Mouse (Mus musculus) thymus, adult 18-20 months (tissue): ENCODE measurements around the gene Zfp61.

Experiments used
- DNase-seq, 2 experiments: peaks; one replicate each; pipeline ENCODE4 v3.0.0; 2022; ENCODE audit warnings: mixed read lengths in 2 of 2

Zfp61 gene

DNA sequence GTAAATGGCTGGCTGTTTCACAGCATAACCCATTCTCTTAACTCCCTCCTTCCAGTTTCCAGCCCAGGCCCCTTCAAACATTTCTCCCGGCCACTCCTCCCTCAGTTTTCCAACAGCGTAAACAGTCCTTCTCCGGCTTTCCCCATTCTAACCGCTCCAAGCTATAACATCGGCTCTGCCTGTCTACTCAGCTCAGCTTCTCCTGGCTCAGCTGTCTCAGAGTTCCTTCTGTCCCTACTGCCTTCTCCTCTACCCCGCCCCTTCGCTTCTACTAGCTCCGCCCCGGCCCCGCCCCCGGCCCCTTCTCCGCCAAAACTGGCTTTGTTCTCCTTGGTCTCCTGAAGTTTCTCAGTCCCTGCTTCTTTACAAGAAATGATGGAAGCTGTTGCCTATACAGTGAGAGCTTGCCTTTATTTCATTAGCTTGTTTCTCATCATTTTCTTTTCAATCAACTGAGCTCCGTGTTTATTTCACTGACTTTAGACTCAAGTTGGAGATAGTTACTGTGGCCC lies at the start of gene Zfp61:
Zfp61 (minus strand) TSS at position 462 of the 512 bp plus-strand sequence.
- no peak for DNase-seq

DNA sequence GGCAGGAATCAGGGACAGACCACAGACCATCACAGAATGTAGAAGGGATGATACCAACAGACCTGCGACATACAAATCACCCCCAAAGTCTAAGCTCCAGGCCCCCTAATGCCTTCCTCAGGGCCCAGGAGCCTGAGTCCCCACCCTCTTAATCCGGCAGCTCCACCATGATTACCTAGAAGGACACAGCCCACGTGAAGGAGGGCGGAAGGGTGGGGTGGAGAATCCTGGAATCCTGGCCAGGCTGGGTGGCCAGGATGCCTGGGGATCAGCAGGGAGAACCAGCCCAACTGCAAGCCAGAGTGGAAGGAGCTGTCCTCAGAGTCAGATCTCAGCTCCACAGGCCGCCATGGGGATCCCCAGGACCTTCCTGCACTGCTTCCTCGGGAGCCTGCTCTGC lies 47.9 kb upstream of the Zfp61 start, which contains the start of gene Lypd5:
Lypd5 (plus strand) TSS at position 301 of the 400 bp plus-strand sequence.
- DNase-seq: no peak

DNA sequence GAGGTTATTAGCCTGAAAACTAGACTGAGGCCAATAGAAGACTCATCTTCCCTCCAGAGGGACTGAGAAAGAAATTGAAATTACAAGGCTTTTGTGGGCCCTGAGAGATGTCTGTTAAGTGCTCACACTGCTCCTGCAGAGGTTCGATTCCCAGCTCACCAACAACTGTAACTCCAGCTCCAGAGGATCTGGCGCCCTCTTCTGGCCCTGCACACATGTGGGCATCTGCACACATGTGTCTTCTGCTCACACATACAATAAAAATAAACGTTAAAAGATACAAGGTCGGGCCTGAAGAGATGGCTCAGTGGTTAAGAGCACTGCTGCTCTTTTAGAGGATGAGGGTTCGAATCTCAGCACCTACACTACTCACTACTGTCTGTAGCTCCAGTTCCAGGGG lies 45.4 kb upstream of the Zfp61 start:
- DNase-seq: no peak

DNA sequence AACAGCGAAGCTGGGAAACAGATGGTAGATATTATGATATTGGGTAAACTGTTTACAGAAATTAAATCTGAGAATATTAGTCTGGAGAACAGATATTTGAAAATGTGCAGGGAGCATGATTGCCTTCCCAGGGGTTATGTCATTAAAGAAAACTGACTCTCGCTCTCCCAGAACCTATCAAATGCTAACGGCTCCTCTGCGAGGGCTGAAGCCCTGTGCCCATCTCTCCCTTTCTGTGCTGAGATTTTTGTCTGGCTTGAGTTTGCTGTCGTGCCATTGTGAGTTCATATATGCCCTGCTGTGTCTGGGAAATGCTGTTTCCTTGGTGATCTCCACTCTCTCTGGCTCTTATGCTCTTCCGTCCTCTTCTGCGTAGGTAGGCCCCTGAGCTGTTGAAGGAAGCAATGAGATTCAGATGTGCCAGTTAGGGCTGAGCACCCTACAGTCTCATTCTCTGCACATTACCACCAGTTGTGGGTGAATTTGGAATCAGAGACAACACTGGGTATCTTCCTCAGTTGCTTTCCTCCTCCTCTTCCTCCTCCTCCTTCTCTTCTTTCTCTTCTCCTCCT lies 42.8 kb upstream of the Zfp61 start:
- no peak for DNase-seq

DNA sequence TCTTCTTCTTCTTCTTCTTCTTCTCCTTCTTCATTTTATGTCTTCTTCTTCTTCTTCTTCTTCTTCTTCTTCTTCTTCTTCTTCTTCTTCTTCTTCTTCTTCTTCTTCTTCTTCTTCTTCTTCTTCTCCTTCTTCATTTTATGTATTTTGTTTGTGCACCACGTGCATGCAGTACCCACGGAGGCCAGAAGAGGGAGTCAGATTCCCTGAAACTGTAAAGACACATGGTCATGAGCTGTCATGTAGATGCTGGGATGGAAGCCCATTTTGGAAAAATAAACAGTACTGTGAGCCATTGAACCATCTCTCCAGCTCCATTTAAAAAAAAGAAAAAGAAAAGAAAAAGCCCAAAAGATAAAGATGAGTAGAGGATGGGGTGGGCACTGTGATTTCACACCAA lies 37.2 kb upstream of the Zfp61 start:
- DNase-seq: no peak

DNA sequence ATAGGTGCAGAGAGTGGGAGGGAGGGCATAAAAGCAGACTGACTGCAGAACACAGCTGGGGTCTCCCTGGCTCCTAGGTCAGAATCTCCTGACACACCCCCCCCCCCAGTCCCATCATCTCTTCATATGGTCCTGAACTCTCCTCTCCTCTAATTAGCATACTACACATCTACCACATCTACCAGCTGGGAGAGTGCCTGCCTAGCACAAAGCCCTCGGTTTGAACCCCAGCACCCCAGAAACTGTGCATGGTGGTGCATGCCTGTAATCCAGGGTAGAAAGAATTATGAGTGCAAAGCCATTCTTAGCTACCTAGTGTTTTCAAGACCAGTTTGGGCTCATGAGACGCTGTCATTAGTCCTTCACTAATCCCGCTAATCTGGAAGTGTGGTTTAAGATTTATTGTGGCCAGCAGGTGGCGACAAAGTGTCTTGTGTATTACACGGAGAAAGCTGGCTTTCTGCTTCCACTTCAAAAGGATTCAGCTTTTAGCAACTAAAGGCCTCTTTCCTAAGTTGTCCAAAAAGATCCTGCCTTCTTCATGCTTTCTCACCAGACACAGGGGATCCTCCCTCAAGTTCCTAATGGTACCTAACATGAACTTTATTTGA lies 34.8 kb upstream of the Zfp61 start:
- DNase-seq: peak; percentile 14 to 33

DNA sequence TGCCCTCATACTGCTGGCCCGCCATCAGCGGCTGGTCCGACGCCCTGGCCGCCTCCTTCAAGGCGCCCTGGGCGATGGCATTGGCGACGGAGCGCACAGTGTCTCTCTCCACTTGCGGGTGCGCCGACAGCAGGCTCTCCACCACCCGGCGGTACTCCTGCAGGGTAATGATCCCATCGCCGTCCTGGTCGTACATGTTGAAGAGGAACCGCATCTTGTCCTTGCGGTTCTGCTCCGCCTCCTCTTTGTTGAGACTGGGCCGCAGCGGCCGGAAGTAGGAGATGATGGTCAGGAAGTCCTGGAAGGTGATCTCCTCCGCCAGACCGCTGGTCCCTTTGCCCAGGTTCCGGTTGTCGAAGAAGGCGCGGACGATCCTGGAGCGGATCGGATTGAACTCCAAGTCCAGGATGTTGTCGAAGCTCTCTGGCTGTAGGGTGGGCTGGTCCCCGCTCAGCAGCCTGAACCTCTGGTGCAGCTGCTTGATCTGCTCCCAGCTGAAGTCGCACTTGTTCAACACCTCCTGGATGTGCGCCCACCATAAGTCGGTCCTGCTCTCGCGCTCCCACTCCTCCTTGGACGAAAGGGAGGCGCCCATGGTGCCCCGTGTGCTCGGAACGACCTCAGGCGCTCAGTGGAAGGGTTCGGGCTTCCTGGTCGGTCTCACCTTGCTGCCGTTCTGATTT lies 32.4 kb upstream of the Zfp61 start, which contains the start of gene Tescl:
Tescl (minus strand) TSS at position 633 of the 683 bp plus-strand sequence.
- no peak for DNase-seq

DNA sequence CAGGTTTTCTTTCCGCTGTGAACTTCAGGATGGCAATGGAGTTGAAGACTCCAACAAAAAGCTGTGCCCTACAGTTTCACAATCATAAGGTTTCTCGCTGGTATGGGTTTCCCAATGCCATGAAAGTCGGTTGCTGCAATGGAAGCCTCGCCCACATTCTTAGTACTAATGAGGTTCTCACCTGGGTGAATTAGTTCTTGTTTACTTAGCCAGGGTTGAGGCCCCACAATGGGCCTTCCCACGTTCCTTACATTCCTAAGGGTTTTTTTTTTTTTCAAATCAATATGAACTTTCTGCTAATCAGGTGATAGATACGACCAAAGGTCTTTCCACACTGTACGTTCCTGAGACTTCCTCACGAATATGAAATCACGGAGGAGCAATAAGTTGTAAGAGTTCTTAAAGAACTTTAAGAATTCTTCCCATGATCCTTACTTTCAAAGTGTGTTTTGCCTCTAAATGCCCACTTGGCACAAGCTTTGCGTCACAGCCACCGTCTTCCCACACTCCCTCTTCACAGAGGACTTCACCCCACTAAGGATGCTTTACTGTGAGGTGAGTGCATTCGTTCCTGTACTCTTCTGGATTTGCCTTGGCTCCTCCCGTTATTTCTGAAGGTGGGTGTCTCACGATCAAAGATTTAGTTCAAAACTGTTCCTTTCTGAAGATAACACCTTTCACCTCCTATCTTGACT lies 26.4 kb upstream of the Zfp61 start:
- no peak for DNase-seq

DNA sequence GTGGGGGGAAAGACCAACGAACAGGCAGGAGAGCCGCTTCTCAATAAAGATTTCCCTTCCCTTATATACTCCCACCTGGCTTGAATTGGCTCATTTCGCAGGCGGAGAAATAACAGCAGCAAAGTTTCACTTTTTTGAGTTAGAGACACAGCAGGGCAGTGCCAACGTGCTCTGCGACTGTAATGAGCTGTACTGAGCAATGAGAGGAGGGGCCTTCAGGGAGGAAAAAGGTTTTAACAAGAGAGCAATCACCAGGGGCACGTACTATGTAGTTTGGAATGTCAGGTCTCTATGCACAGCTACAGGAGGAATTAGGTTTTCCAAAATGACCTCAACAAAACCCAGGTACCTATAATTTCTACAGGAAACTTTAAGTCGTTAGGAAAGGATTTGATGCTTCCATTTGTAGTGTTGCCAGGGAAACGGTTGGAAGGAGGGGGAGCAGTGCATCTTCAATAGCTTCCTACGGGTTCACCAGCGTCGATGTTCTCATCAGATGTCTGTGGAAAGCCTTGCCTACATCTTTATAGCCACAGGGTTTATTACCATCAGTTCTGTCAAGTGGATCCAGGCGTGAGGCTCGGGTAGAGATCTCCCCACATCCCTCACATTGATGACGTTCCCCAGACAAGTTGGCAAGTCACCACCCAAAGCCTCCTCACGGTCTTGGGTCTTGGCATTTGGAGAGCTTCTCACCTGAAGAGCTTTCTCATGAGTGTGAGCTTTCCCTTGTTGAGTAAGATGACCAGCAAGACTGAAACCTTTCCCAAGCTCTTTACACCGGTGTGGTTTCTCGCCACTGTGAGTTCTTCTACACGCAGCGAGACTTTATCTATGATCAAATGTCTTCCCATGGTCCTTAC lies 25.5 kb upstream of the Zfp61 start:
- no peak for DNase-seq

DNA sequence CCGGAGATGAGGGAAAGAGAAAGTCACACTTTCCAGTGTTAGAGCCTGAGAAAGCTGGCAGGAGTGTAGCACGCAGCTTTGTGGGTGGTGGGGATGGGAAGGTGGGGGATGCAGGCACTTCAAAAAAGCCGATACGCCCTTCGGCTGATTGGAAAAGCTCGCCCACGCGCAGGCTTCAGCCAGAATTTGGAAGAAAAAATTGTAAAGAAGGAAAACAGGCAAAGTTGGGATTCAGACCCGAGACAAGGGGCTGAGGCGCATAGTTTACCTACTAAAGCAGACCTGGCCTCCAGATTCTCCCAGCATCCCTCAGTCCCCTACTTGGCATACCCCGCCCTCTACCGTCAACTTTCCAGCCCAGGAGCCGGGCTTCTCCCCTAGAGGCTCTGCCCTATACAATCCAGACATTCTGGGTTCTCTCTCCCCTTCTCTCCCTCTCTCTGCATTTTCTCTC lies 24.7 kb upstream of the Zfp61 start:
- DNase-seq: no peak

DNA sequence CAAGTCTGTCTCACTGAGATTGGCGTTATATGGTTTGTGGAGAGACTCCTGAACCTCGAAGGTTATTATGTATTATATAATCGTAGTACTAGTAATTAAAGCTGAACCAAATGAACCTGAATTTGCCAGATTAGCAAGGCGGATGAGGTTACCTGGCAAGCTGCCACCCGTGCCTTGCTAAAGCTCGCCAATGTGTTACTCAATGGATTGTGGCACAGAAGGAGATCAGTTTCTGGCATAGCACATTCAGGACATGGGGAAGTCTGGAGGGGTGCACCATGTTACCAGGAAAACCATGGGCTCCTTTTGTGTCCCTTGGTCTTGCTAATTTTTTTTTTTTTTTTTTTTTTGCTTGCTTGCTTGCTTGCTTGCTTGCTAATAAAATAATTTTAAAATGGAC lies 24.2 kb upstream of the Zfp61 start:
- DNase-seq: no peak

DNA sequence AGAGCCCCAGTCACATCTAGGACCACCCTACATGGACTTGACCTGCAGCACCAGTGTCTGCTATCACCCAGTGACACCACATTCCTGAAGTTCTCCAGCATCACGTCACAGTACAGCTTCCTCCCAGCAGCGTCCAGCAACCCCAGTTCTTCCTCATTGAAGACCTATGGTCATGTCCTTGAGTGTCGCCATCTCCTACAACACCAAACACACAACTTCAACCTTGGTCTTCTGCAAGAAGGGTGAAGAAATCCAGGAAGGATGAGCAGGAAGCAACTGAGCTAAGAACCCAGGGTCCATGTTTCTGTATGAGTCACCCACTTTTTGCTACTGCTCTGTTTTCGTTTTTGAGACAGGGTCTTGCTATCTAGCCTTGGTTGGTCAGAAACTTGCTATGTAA lies 21.6 kb upstream of the Zfp61 start:
- DNase-seq: no peak

DNA sequence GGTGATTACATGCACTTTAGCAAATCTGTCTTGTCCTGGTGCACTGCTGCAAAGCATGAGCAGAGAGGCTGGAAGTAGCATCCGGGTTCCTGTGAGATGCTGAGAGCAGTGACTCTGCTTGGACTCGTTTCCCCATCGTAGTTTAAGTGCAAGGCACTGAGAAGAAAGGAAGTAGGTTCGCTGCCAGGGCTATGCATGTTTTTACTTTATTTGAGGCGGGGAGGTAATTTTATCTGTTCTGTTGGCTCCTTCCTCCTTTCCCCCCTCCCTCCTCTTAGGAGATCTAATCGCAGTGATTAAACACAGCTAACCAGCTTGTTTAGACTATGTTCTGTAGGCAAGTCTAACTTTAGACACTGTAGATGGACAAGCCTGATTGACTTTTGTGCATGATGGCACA lies 17.9 kb upstream of the Zfp61 start:
- no peak for DNase-seq

DNA sequence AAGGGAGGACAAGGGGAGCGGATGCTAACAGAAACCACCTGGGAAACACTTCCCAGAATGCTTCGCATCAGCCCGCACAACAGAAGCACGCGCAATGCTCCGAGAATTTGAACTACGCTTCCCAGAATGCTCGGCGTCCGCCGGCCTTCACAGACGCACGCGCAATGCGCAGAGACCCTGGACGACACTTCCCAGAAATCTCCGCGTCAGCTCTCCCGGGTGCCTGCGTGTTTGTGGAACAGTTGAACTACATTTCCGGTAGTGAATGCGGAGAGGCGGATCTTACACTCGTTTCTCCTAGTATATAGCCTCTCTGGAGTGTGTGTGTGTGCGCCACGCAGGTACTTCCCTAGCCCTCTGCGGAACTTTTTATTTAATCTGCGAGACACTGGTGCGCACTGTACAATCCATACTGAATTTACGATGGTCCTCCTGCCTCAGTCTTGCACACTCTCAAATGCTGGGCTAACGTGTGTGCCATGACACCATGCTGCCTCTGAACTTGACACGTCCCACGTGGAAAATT lies 15.6 kb upstream of the Zfp61 start, which contains the start of gene Zfp94:
Zfp94 (minus strand) TSS at position 100 of the 526 bp plus-strand sequence.
- peak; percentile 94 for DNase-seq

DNA sequence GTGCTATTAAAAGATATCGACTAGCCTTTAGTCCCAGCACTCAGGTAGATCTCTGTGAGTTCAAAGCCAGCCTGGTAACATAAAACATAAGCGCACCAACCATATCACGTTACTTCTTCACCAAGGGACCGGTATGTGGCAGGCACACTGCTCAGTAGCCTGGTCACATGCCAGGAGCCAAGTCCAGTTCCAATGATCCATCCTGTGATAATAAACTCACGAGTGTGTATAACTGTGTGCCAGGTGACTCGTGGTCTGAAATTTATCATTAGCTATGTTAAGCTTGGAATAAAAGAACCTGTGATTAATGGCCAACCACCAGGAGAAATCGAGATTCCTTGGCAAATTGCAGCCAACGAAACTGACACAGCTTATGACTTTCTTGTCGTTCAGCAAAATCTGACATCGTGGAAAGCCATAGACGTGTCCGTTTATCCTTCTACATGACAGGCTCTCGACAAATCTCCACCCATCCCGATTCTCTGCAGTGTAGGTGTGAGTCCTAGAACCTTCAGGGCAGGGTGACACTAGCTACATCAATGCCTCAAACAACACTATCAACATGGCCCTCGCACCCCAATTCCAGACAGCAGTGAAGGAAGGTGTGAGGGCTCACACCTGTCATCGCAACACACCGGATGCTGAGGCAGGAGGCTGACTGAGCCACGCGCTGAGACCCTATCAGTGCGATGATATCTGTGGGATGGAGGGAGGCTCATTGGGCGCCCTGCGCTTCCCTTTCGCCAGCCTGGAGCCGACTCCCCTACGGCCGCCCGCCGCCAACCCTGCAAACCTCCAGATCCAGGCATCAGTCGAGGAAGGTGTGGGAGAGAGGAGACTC lies 14.9 kb upstream of the Zfp61 start:
- DNase-seq: no peak

DNA sequence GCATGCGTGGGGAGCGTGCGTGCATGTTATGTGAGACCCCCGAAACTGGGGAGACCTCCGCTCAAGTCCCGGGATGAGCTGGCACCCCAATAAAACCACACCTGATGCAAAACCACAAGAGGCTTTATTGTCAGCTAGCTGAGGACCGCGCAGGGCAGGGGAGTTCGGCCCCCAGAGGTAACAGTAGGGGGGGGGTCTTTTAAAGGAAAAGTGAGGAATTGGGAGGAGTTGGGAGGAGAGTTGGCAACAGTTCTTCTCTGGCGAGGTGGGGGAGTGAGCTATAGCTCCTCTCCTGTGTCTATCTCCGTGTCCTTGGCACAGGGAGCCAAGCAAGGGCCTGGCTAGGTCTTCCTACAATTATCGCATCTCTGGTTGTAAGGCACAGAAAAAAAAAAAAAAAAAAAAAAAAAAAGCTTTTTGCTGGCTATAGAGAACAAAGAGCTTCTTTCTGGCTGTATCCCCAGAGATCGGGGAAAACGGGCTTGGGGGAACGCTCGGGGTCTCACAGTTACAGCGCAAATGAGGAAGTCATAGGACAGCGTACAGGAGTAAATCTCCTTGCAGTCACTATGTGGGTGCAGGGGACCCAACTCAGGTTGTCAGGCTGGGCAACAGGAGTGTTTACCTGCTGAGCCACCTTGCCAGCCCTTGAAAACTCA lies 1.1 kb downstream of the Zfp61 start:
- no peak for DNase-seq

DNA sequence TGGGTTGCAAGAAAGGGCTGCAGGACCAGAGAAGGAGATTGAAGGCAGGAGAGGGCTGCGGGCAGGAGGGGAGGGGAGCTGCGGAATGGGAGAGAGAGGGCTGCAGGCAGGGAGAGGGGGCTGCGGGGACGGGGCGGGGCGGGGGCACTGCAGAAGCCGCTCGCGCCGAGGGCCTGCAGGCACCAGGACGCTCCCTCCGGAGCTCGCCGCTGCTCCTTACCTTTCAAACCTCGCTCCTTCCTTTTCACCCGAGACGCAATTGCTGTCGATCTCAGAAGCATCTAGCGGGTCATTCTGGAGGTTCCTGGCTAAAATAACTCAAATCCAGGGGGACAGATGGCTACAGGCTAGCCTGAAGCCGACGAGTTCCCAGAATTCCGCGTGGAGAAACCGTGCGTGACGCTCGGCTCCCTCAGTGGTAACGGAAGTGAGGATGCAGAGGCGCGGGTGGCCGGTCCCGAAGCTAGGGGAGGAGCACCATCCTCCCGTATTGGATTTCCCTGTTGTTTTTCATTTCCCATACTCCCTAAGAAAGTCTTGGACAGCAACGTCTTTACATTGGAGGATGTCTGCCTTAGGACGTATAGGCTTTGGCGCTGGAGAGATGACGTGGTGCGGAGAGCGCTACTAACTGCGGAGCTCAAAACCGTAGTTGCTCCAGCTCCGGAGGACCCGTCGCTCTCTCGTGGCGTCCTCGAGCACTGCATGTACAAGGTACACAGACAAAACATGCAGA lies 1.9 kb downstream of the Zfp61 start:
- DNase-seq: peak; percentile 58 to 67

DNA sequence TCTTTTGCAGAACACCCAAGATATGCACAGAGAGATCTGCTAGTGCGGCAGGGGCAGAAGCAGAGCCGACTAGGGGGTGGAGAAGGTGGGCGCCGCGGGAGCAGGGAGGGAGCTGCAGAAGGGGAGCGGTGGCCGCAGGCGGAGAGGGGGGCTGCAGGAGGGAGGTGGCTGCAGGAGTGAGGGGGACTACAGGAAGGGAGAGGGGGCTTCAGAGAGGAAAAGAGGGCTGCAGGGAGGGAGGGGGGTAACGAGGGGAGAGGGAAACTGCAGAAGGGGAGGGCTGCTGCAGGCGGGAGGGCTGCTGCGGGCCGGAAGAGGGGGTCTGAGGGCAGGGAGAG lies 2.4 kb downstream of the Zfp61 start:
- DNase-seq: peak; percentile 26 to 28

DNA sequence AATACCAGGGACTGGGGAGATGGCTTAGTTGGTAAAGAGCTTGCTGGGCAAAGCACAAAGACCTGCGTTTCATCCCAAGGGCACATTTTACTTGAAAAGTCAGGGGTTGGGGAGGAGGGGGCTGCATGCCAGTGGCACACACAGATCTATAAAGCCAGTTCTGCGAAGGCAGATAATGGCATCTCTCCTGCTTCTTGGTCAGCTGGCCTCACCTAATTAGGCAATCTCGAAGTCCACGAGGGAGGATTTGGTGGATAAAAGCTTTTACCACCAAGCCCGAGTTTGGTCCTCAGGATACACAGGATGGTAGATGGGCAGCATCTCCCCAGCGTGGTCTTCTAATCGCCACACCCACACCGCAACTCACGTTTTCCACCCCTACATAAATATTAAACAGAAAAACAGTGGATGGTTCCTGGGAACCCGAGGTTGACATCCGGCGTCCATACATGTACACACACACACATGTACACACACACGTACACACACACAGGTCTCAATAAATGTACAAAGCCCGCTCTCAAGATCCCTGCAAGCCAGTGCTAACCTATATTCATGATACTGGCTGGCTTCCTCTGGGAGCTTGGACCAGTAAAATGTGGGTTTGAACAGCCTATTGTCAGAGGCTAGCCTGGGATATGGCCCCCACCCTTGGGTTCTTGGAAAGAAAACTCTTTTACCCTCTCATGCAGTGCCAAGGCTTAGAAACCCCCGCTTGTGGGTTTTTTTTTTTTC lies 3.5 kb downstream of the Zfp61 start:
- no peak for DNase-seq
